In genomic region chr9:44417892-44418363, GRCm38 (mm10) we compare ENCODE assay signal across 8 mouse cellular contexts. TPM values are rescaled to one million over a fixed set of nuclear protein-coding genes. Genes with fewer than 3 reads are reported as not detected.
DNase-seq lines count a peak whose midpoint lies in the region; ATAC-seq and TF ChIP-seq lines count a peak whose summit lies in the region.

No protein-coding gene starts in this region.

- no peaks in the 10 kb centered on the region for H3K4me1 ChIP-seq in ES-Bruce4 (ENCODE audit: control insufficient read depth, insufficient read depth, low read length)
- H3K4me1 ChIP-seq in forebrain, embryonic 14.5 days (ENCODE audit: control insufficient read depth, insufficient read depth, low read length) = peaks cover 6% of the 10 kb centered on the region
- peaks cover 12% of the 10 kb centered on the region for H3K4me1 ChIP-seq in liver, embryonic 16.5 days (ENCODE audit: control insufficient read depth, low read depth, low read length)
- peaks cover 8% of the 10 kb centered on the region for H3K4me1 ChIP-seq in neural tube, embryonic 12.5 days
- H3K4me1 ChIP-seq in stomach, postnatal 0 days (replicated peaks; ENCODE audit: control insufficient read depth, insufficient read depth) = peaks cover 4% of the 10 kb centered on the region; the same call in 1 of the 2 replicates

- no peak for TF ChIP-seq EP300 in ES-Bruce4 (IDR thresholded peaks at IDR 0.05; ENCODE audit: insufficient read depth, low read depth, low read length)
- TF ChIP-seq EP300 in stomach, postnatal 0 days (optimal IDR thresholded peaks at IDR 0.05) = no peak

- H3K4me2 ChIP-seq in forebrain, embryonic 14.5 days (ENCODE audit: low read length) = peak overlapping the region; percentile 94
- peak overlapping the region; percentile 91 for H3K4me2 ChIP-seq in liver, embryonic 16.5 days (ENCODE audit: low read depth, low read length)
- peak overlapping the region; percentile 92 for H3K4me2 ChIP-seq in neural tube, embryonic 12.5 days (replicated peaks)
- peak overlapping the region; percentile 96 for H3K4me2 ChIP-seq in stomach, postnatal 0 days (replicated peaks; ENCODE audit: low read depth)

- no peaks in the 10 kb centered on the region for H3K27me3 ChIP-seq in ES-Bruce4 (ENCODE audit: control insufficient read depth, insufficient read depth, low read length, poor library complexity, severe bottlenecking)
- no peaks in the 10 kb centered on the region for H3K27me3 ChIP-seq in forebrain, embryonic 14.5 days (replicated peaks; ENCODE audit: control insufficient read depth, insufficient read depth, low read length)
- H3K27me3 ChIP-seq in liver, embryonic 16.5 days (ENCODE audit: control insufficient read depth, insufficient read depth, low read depth, low read length) = no peaks in the 10 kb centered on the region
- H3K27me3 ChIP-seq in neural tube, embryonic 12.5 days (replicated peaks) = no peaks in the 10 kb centered on the region
- H3K27me3 ChIP-seq in stomach, postnatal 0 days (ENCODE audit: control insufficient read depth, insufficient read depth, low read length) = no peaks in the 10 kb centered on the region

- WGBS in forebrain, embryonic 14.5 days = under 1% methylated on average over 38 of the region's 38 CpGs
- WGBS in large intestine, adult 2 months = under 1% methylated on average over 38 of the region's 38 CpGs
- WGBS in liver, embryonic 16.5 days (ENCODE audit: insufficient replicate concordance) = under 1% methylated on average over 38 of the region's 38 CpGs
- WGBS in neural tube, embryonic 12.5 days = under 1% methylated on average over 38 of the region's 38 CpGs
- under 1% methylated on average over 38 of the region's 38 CpGs for WGBS in stomach, postnatal 0 days

- DNase-seq in cerebellum, adult 11 months = peak; percentile 94
- DNase-seq in forebrain, embryonic 14.5 days (ENCODE audit: low spot score) = peak; percentile 93
- DNase-seq in heart, postnatal 14 days = peak; percentile 95 to 98
- peak; percentile 71 for DNase-seq in large intestine, adult 2 months (ENCODE audit: low read depth, low spot score)
- DNase-seq in stomach, postnatal 0 days (ENCODE audit: low spot score) = peak; percentile 95

- intact Hi-C loops in heart, postnatal 14 days (cut with DNase I) = no loop called here

- peak overlapping the region; percentile 63 for H3K9ac ChIP-seq in ES-Bruce4 (ENCODE audit: low read depth, poor library complexity, severe bottlenecking)
- H3K9ac ChIP-seq in forebrain, embryonic 14.5 days (ENCODE audit: low read length) = peak overlapping the region; percentile 84
- H3K9ac ChIP-seq in liver, embryonic 16.5 days (ENCODE audit: low read depth, low read length) = peak overlapping the region; percentile 90
- peak overlapping the region; percentile 77 for H3K9ac ChIP-seq in neural tube, embryonic 12.5 days
- H3K9ac ChIP-seq in stomach, postnatal 0 days (ENCODE audit: low read length) = peak overlapping the region; percentile 85

- TF ChIP-seq POLR2A in ES-Bruce4 (IDR thresholded peaks at IDR 0.05; ENCODE audit: insufficient read depth, low read length) = no peak

- H3K4me3 ChIP-seq in ES-Bruce4 (ENCODE audit: low read depth, low read length) = peak overlapping the region; percentile 92
- peak overlapping the region; percentile 72 for H3K4me3 ChIP-seq in forebrain, embryonic 14.5 days (ENCODE audit: low read depth, low read length)
- H3K4me3 ChIP-seq in liver, embryonic 16.5 days (ENCODE audit: low read depth, low read length) = peak overlapping the region; percentile 90
- H3K4me3 ChIP-seq in neural tube, embryonic 12.5 days = peak overlapping the region; percentile 70
- H3K4me3 ChIP-seq in stomach, postnatal 0 days (ENCODE audit: low read depth, low read length) = peak overlapping the region; percentile 81

- H3K9me3 ChIP-seq in ES-Bruce4 (replicated peaks; ENCODE audit: control insufficient read depth, insufficient read depth, low read length, poor library complexity, severe bottlenecking) = no peaks in the 10 kb centered on the region
- H3K9me3 ChIP-seq in forebrain, embryonic 14.5 days (replicated peaks; ENCODE audit: control insufficient read depth, low read length) = no peaks in the 10 kb centered on the region; the same call in 1 of the 2 replicates
- H3K9me3 ChIP-seq in liver, embryonic 16.5 days (replicated peaks; ENCODE audit: control insufficient read depth, low read length) = no peaks in the 10 kb centered on the region
- no peaks in the 10 kb centered on the region for H3K9me3 ChIP-seq in neural tube, embryonic 12.5 days
- no peaks in the 10 kb centered on the region for H3K9me3 ChIP-seq in stomach, postnatal 0 days (ENCODE audit: control insufficient read depth, low read length)

- peak; percentile 37 for TF ChIP-seq CTCF in ES-Bruce4 (IDR thresholded peaks at IDR 0.05; ENCODE audit: low read depth, low read length)
- TF ChIP-seq CTCF in stomach, postnatal 0 days (IDR thresholded peaks at IDR 0.05; ENCODE audit: low read depth) = peak; percentile 85

- H3K27ac ChIP-seq in ES-Bruce4 (ENCODE audit: insufficient read depth, low read length) = peak overlapping the region; percentile 52
- H3K27ac ChIP-seq in forebrain, embryonic 14.5 days (ENCODE audit: low read depth, low read length) = peak overlapping the region; percentile 74
- peak overlapping the region; percentile 76 for H3K27ac ChIP-seq in liver, embryonic 16.5 days (ENCODE audit: low read length)
- H3K27ac ChIP-seq in neural tube, embryonic 12.5 days = peak overlapping the region; percentile 37; the same call in 1 of the 2 replicates
- peak overlapping the region; percentile 70 for H3K27ac ChIP-seq in stomach, postnatal 0 days (replicated peaks)

- H3K36me3 ChIP-seq in ES-Bruce4 (ENCODE audit: control insufficient read depth, insufficient read depth, low read length, poor library complexity, severe bottlenecking) = peaks cover 15% of the 10 kb centered on the region
- peaks cover 18% of the 10 kb centered on the region for H3K36me3 ChIP-seq in forebrain, embryonic 14.5 days (ENCODE audit: control insufficient read depth, insufficient read depth, low read length)
- H3K36me3 ChIP-seq in liver, embryonic 16.5 days (ENCODE audit: control insufficient read depth, insufficient read depth) = peaks cover 14% of the 10 kb centered on the region
- peaks cover 18% of the 10 kb centered on the region for H3K36me3 ChIP-seq in neural tube, embryonic 12.5 days
- H3K36me3 ChIP-seq in stomach, postnatal 0 days (ENCODE audit: control insufficient read depth, insufficient read depth, low read length) = peaks cover 3% of the 10 kb centered on the region; the same call in 1 of the 2 replicates

- ATAC-seq in forebrain, embryonic 14.5 days = peak; percentile 91
- peak; percentile 99 for ATAC-seq in liver, embryonic 16.5 days (ENCODE audit: low read depth)
- peak; percentile 90 for ATAC-seq in neural tube, embryonic 12.5 days (ENCODE audit: low FRiP score, low read depth)
- peak; percentile 95 for ATAC-seq in stomach, postnatal 0 days (ENCODE audit: low FRiP score, low TSS enrichment)

RNA-seq across cellular contexts. Expression of gene Ccdc84, which starts 0.4 kb away (rescaled TPM):
- 13.7 and 14.3 TPM in 2 replicates for polyA plus RNA-seq in ES-Bruce4 (2011; ENCODE audit: insufficient read depth, insufficient read length, low read depth, missing spikeins)
- polyA plus RNA-seq in forebrain, embryonic 14.5 days (2014; fragmentation: Nextera tagmentation; extraction: Ambion mirVana) = 21.6 and 25.2 TPM in 2 replicates
- total RNA-seq in heart, postnatal 14 days (2021) = 10 to 100 TPM; 11.4 to 11.9 TPM
- polyA plus RNA-seq in large intestine, adult 2 months (2012; rRNA removed) = 18.0 and 30.4 TPM in 2 replicates
- 12.2 and 16.3 TPM in 2 replicates for polyA plus RNA-seq in liver, embryonic 16.5 days (2015; fragmentation: Nextera tagmentation; extraction: Ambion mirVana)
- polyA plus RNA-seq in neural tube, embryonic 12.5 days (2016; fragmentation: Nextera tagmentation; extraction: Ambion mirVana) = 30.6 and 35.7 TPM in 2 replicates
- 16.4 and 16.6 TPM in 2 replicates for polyA plus RNA-seq in stomach, postnatal 0 days (2015; fragmentation: Nextera tagmentation; extraction: Ambion mirVana)

RNA-seq across cellular contexts. Expression of gene Trappc4, which starts 10.5 kb away (rescaled TPM):
- polyA plus RNA-seq in ES-Bruce4 (2011; ENCODE audit: insufficient read depth, insufficient read length, low read depth, missing spikeins) = 83.0 and 89.8 TPM in 2 replicates
- polyA plus RNA-seq in forebrain, embryonic 14.5 days (2014; fragmentation: Nextera tagmentation; extraction: Ambion mirVana) = 327 and 347 TPM in 2 replicates
- total RNA-seq in heart, postnatal 14 days (2021) = 10 to 100 TPM; 32.1 to 35.8 TPM
- 61.2 and 67.8 TPM in 2 replicates for polyA plus RNA-seq in large intestine, adult 2 months (2012; rRNA removed)
- 42.8 and 46.3 TPM in 2 replicates for polyA plus RNA-seq in liver, embryonic 16.5 days (2015; fragmentation: Nextera tagmentation; extraction: Ambion mirVana)
- 266 and 275 TPM in 2 replicates for polyA plus RNA-seq in neural tube, embryonic 12.5 days (2016; fragmentation: Nextera tagmentation; extraction: Ambion mirVana)
- polyA plus RNA-seq in stomach, postnatal 0 days (2015; fragmentation: Nextera tagmentation; extraction: Ambion mirVana) = 95.9 and 97.6 TPM in 2 replicates

RNA-seq across cellular contexts. Expression of gene Rps25, which starts 11.0 kb away (rescaled TPM):
- 4,348 and 4,428 TPM in 2 replicates for polyA plus RNA-seq in ES-Bruce4 (2011; ENCODE audit: insufficient read depth, insufficient read length, low read depth, missing spikeins)
- polyA plus RNA-seq in forebrain, embryonic 14.5 days (2014; fragmentation: Nextera tagmentation; extraction: Ambion mirVana) = 1,391 and 1,749 TPM in 2 replicates
- 100 to 1,000 TPM; 728 to 854 TPM for total RNA-seq in heart, postnatal 14 days (2021)
- 281 and 376 TPM in 2 replicates for polyA plus RNA-seq in large intestine, adult 2 months (2012; rRNA removed)
- 791 and 928 TPM in 2 replicates for polyA plus RNA-seq in liver, embryonic 16.5 days (2015; fragmentation: Nextera tagmentation; extraction: Ambion mirVana)
- 1,233 and 1,284 TPM in 2 replicates for polyA plus RNA-seq in neural tube, embryonic 12.5 days (2016; fragmentation: Nextera tagmentation; extraction: Ambion mirVana)
- 2,137 and 2,228 TPM in 2 replicates for polyA plus RNA-seq in stomach, postnatal 0 days (2015; fragmentation: Nextera tagmentation; extraction: Ambion mirVana)

RNA-seq across cellular contexts. Expression of gene Slc37a4, which starts 21.3 kb away (rescaled TPM):
- 7.7 and 8.1 TPM in 2 replicates for polyA plus RNA-seq in ES-Bruce4 (2011; ENCODE audit: insufficient read depth, insufficient read length, low read depth, missing spikeins)
- 39.5 and 42.0 TPM in 2 replicates for polyA plus RNA-seq in forebrain, embryonic 14.5 days (2014; fragmentation: Nextera tagmentation; extraction: Ambion mirVana)
- 10 to 100 TPM; 29.6 to 31.0 TPM for total RNA-seq in heart, postnatal 14 days (2021)
- 48.9 and 60.6 TPM in 2 replicates for polyA plus RNA-seq in large intestine, adult 2 months (2012; rRNA removed)
- 65.1 and 81.4 TPM in 2 replicates for polyA plus RNA-seq in liver, embryonic 16.5 days (2015; fragmentation: Nextera tagmentation; extraction: Ambion mirVana)
- 44.1 and 45.5 TPM in 2 replicates for polyA plus RNA-seq in neural tube, embryonic 12.5 days (2016; fragmentation: Nextera tagmentation; extraction: Ambion mirVana)
- 18.1 and 18.4 TPM in 2 replicates for polyA plus RNA-seq in stomach, postnatal 0 days (2015; fragmentation: Nextera tagmentation; extraction: Ambion mirVana)

RNA-seq across cellular contexts. Expression of gene Foxr1, which starts 23.0 kb away (rescaled TPM):
- 1.3 and 1.8 TPM in 2 replicates for polyA plus RNA-seq in ES-Bruce4 (2011; ENCODE audit: insufficient read depth, insufficient read length, low read depth, missing spikeins)
- not detected in 2 replicates for polyA plus RNA-seq in forebrain, embryonic 14.5 days (2014; fragmentation: Nextera tagmentation; extraction: Ambion mirVana)
- total RNA-seq in heart, postnatal 14 days (2021) = not detected
- not detected in 2 replicates for polyA plus RNA-seq in large intestine, adult 2 months (2012; rRNA removed)
- not detected in 2 replicates for polyA plus RNA-seq in liver, embryonic 16.5 days (2015; fragmentation: Nextera tagmentation; extraction: Ambion mirVana)
- polyA plus RNA-seq in neural tube, embryonic 12.5 days (2016; fragmentation: Nextera tagmentation; extraction: Ambion mirVana) = not detected in 2 replicates
- polyA plus RNA-seq in stomach, postnatal 0 days (2015; fragmentation: Nextera tagmentation; extraction: Ambion mirVana) = 0.05 TPM in 1 of 2 replicates, not detected in the other

Comparison
In these comparisons a context has a peak if more than half of its experiments do, and no peak if none do; other contexts are left out.
1. Peak in every context shown above with its lines: DNase-seq, ATAC-seq, H3K4me3 ChIP-seq and H3K27ac ChIP-seq.